Mouse (Mus musculus) gastrocnemius, adult 18-20 months (tissue): ENCODE measurements at regions not wholly inside any gene's neighbourhood (a gene's known extent, or its start where the extent isn't known, plus 50 kb on each side); places are given as distances from the start of the nearest gene placed in this dataset.

Experiments used
- DNase-seq: peaks from one replicate; pipeline ENCODE4 v3.0.0; 2021; ENCODE audit warnings: low spot score

GRCm38 (mm10) chr13:60427077-60427476, 174.7 kb upstream of the Dapk1 start:
- DNase-seq = no peak

DNA sequence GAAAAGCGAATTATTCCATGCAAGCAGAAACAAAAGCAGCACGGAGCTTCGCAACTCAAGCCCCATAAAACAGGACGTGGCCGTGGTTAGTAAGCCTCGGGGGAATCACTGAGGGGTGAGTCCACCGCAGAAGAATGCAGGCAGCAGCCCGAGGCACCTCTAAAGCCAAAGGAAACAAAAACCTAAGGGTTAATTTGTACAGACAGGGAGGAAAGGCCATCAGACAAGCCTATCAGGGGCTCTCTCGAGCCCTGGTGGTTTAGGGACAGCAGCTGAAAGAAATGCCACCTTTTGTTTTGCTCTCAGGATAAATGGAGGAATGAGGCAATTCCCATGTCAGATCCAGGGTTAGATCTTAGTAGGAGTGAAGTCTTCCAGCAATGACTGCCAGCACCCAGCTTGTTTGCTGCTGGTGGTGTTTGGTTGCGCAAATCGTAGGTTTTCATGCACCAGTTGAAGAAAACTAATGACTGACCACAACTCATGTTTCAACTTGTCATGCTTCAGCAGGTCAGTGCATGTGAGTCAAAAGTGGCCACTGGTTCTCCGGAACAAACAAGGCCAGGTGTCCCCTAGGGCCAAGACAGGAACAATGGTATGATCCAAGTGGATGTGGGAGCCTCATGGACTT, 173.9 kb upstream of the Dapk1 start:
- peak; percentile 61 for DNase-seq

DNA sequence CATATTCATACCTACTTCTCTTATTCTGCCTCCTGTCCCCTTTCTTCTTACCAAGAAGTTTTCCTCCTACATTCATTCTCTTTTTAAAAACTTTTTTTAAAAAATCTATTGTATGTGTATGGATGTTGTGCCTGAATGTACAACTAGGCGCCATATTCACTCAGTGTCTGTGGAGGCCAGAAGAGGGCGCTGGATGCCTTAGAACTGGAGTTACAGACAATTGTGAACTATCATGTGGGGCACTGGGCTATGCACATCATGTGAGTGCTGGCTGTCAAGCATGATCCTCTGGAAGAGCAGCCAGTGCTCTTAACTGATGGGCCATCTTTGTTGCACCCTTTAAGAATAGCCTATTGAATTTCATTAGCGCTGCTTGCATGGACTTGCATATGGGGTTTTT, 172.6 kb upstream of the Dapk1 start:
- DNase-seq = no peak

DNA sequence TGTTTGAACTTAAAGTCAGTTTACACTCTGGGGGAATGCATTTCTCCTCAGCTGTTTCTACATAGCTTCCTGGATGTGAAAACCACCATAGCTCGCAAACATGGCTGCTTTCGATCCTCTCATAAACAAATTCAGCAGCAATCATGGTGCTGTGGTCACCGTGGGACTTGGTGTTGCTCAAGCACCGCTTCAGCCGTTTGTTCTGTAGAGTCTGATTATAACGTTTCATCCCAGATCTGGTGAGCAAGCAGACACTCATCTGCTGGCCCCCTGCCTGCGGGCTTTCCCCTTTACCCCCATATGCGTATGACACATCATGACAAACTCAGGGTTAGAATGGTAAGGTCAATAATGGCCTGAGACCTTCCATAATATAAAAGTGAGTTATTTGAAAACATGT, 170.3 kb upstream of the Dapk1 start:
- DNase-seq = no peak

DNA sequence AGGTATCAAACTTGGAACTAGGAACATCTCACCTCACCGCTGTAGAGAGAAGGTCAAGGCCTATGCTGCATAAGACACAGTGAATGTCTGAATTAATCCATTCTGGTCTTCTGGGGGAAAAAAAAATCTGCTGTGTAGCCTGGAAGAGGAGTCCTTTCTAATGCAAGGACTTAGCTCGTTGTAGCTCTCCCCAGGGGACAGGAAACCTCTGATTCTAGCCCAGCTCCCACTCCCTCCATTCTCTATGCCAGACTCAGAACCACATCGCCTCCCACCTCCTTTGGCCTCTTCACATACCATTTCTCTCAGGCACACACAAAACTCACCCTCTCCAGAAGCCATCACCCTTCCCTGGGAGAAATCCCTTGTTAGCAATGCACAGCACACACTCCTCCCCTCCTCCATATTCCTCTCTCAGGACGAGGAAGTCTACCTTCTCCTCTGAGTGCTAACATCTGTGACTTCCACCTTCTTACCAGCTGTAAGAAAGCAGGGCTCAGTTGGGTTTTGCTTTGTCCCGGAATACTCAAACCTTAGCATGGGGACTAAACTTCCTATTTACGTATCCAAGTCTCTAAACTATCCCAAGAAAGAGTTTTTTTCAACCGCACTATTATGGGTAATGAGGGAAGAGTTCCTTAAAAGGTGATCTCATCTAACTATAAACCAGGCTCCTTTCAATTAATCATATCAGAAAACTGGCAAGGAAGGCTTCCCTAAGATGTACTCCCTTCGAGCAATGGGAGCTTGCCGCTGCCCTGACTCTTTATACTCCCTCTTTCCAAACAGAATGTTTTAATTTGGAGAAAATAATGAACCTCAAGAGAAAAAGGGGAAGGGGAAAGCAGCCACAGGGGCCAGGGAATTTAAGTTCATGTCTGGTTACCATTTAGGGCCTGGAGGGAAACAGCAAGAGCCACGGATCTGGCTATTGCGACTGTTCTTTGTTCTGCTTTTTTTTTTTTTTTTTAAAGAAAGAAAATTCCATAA, 167.2 kb upstream of the Dapk1 start:
- DNase-seq = no peak

DNA sequence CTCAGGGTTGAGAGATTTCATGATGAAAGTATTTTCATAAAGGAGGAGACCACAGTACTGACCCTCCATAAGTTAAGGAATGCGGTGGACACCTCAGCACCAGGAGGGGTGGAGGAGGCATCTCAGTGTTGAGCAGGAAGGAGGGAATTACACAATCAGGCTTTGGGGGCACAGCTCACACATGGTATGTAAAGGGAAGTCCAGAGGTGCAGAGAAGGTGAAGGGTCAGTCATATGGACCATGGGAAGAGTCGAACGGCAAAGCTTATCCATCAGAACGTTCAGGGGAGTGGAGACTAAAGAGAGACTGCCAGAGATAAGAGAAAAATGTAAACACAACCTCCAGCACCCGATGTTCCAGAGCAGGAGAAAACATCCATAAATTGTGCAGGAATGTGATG, 166.4 kb upstream of the Dapk1 start:
- DNase-seq = no peak

GRCm38 (mm10) chr13:60438177-60438576, 163.6 kb upstream of the Dapk1 start:
- no peak for DNase-seq

DNA sequence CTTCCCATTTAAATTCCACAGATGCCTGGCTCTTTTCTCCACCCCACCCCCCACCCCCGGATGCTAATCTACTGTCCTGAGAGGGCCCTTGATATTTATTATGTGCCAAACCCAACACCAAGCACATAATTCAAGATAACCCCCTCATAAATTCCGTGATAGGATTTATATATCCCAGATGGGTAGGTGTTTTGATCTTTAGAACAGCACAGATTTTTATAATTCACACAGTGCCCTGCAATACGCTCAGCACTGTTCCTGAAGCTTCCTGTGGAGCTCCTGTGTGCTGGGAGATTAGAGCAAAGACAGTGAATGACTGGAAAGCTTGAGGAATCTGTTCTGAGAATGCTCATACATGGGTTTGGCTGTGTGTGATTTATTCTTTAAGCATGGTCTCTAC, 161.2 kb upstream of the Dapk1 start:
- no peak for DNase-seq

- DNase-seq = no peak
Measured at GRCm38 (mm10) chr13:60445164-60445563, 156.6 kb upstream of the Dapk1 start.

DNA sequence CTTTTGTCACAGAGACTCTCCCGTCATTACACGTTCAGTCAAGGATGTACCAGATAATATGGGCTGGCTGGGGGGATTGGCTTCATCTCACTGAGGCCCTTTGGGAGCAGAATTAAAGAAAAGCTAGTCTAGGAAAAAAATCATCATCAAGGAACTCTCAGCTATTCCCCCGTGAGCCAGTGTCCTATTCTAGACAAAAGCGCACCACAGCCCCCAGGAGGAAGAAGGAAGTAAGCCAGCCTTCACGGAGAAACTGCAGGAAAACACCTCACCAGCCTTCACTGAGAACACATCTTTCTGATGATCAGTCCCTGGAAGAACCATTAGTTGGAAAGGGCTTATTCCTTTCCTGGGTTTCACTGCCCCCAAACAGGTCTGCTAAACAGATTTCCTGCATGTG, 154.8 kb upstream of the Dapk1 start:
- DNase-seq = no peak

DNA sequence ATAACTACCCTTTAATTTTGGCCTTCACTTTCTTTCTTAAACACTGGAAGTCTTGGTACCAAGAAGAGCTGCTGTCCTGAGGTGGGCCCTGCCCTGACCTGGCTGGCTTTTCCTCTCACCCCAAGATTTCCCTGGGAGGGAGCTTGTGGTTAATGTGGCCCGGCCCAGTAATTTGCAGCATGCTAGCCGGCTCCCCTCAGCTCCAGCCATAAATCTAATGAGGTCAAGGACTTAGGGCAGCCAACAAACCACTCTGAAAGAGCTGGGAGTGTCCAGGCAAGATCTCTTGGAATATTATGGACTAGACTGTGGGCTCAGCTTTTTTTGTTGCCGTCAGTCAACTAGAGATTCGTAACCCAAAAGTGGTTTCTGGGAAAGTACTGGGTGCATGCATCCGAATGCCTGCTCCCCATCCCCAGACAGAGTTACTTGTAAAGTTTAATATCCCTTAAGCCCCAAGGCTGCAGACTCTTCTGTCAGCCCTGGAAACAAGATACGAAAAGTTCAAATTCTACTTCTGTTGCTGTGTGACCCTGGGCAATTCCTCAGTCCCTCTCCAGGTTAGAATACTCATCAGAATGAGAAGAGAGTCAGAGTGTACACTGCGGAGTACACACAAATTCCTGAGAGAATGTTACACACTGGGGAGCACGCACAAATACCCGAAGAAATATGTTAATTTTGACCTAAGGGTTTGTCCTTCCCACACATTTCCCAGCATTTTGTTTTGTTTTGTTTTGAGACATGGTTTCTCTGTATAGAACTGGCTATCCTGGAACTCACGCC, 150.8 kb upstream of the Dapk1 start:
- DNase-seq = peak; percentile 35

- no peak for DNase-seq
Measured at GRCm38 (mm10) chr13:60453821-60454483, 147.8 kb upstream of the Dapk1 start.

DNA sequence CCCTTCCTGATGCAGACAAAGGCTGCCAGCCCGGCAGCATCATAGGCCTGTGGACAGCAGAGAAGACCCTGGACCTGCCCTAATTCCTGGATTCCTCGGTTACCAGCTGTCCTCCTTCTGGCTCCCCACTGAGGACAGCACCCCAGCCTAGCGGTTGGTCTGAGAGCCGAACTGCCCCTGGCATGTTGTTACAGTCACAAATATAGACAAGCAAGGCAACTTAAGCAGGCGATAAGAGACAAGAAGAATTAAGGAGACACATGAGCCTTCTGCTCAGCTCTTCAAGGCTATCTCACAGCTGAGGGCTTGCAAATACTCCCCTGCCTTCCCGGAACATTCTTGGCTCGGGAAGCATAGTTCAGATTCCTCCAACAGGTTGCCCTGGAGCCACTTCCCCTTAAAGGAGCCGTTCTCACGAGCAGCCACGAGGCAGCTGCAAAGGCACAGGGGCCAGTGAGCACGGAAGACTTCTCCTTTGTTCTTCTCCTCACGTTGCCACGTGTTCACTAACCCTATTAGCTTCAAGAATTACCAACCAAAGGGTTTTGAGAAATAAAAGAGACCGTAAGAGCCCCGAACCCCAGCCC, 146.6 kb upstream of the Dapk1 start:
- DNase-seq = peak; percentile 42

- no peak for DNase-seq
Measured at GRCm38 (mm10) chr13:60455863-60456551, 145.7 kb upstream of the Dapk1 start.

DNA sequence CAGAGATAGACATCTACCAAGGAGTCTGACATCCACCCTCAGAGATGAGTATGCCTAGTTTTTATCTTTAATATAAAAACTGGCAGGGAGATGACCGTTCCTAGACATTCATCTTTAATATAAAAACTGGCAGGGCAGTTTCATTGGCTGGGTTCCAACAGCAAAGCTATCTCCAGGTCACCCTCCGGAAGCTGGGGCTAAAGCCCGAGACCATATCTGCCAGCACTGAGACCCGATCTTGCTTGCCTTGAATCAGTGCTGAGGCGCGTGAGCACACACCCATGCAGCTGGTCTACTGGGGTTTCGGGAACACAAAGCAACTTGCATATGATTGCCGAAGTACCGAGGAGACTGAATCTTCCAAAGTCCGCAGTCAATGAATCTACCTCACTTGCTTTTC, 144.5 kb upstream of the Dapk1 start:
- DNase-seq = no peak

DNA sequence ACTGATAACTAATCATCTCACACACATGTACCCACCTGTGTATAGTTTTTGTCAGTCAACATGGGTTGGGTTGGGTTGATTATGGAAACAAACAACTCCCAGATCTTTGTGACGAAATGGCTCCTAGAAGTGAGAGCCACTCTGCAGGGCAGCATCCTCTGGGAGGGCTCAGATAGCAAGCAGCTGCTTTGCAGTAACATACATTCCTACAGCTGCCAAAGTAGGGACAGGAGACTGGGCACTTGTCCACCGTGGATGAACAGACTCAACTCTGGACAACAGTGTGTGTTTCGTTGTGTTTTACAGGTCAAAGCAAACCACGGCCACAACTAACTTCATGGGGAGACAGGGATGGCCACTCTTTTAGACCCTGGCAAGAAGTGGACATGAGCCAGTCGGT, 142.7 kb upstream of the Dapk1 start:
- DNase-seq = no peak

GRCm38 (mm10) chr13:60466553-60467313, 135.0 kb upstream of the Dapk1 start:
- no peak for DNase-seq

- peak; percentile 66 for DNase-seq
Measured at GRCm38 (mm10) chr13:60467821-60468579, 133.7 kb upstream of the Dapk1 start.
